Mouse (Mus musculus): Measurements from ENCODE around the gene Rdh13.

- TF ChIP-seq CTCF (IDR thresholded peaks at IDR 0.05; ENCODE audit: control insufficient read depth, insufficient read depth, insufficient read length) (peak; percentile 18), USF1 (IDR thresholded peaks at IDR 0.05; ENCODE audit: low read depth) (no peak), CEBPB (IDR thresholded peaks at IDR 0.05; ENCODE audit: low read depth) (no peak), MAX (IDR thresholded peaks at IDR 0.05) (no peak)
Measured at GRCm38 (mm10) chr7:4479674-4480073, 34.2 kb upstream of the Rdh13 start.

Measured in C2C12 (cell line).